Mouse (Mus musculus) CH12.LX (cell line): Measurements from ENCODE around the gene Ugcg.

Experiments
- CTCF ChIP-seq, 2 experiments: IDR thresholded peaks in 1 of 2; conservative IDR thresholded peaks in 1 of 2; 2 replicates each; pipeline ENCODE4 v1.5.1; 2011 to 2012; ENCODE audit warnings: low read depth in 2 of 2, low read length in 2 of 2, improper control_type of control experiment in 1 of 2, inconsistent platforms in 1 of 2, mild to moderate bottlenecking in 1 of 2, moderate library complexity in 1 of 2
- ETS1 ChIP-seq: conservative IDR thresholded peaks from 2 replicates; pipeline ENCODE4 v1.6.1; 2012; ENCODE audit warnings: low read depth, mild to moderate bottlenecking, inconsistent platforms, low read length, improper control_type of control experiment, moderate library complexity
- IRF4 ChIP-seq: IDR thresholded peaks from 2 replicates; pipeline ENCODE4 v1.6.1; 2014; ENCODE audit warnings: low read depth, mild to moderate bottlenecking, inconsistent platforms, low read length, improper control_type of control experiment
- JUN ChIP-seq: IDR thresholded peaks from 2 replicates; pipeline ENCODE4 v1.6.1; 2011; ENCODE audit warnings: low read depth, mild to moderate bottlenecking, low read length, improper control_type of control experiment, moderate library complexity; ENCODE audit not compliant: insufficient read depth
- JUND ChIP-seq: conservative IDR thresholded peaks from 2 replicates; pipeline ENCODE4 v1.6.1; 2011; ENCODE audit warnings: low read depth, low read length, improper control_type of control experiment
- POLR2A ChIP-seq: IDR thresholded peaks from 2 replicates; pipeline ENCODE4 v1.6.1; 2011; ENCODE audit warnings: low read depth, mild to moderate bottlenecking, improper control_type of control experiment, low read length
- TCF12 ChIP-seq: IDR thresholded peaks from 2 replicates; pipeline ENCODE4 v1.6.1; 2014; ENCODE audit warnings: low read depth, mild to moderate bottlenecking, inconsistent platforms, low read length, improper control_type of control experiment

- no peak for TF ChIP-seq JUN
- TF ChIP-seq TCF12: no peak
- no peak for TF ChIP-seq CTCF (conservative IDR thresholded peaks at IDR 0.05 in 1 of 2, IDR thresholded peaks at IDR 0.05 in 1 of 2; ENCODE audit: low read depth in 2 of 2, low read length in 2 of 2)
- no peak for TF ChIP-seq ETS1
- no peak for TF ChIP-seq IRF4
- no peak for TF ChIP-seq JUND
- no peak for TF ChIP-seq POLR2A
Measured at GRCm38 (mm10) chr4:59206600-59206999, 17.5 kb downstream of the Ugcg start.
